Mouse (Mus musculus): Measurements from ENCODE around the gene Fhit.

The Fhit gene

GRCm38 (mm10) chr14:9555807-9556206 is 1606.0 kb downstream of the Fhit start:
- DNase-seq = no peak

GRCm38 (mm10) chr14:9552149-9552548 is 1609.7 kb downstream of the Fhit start:
- DNase-seq = no peak

- DNase-seq = no peak
These were observed 1613.9 kb downstream of the Fhit start for GRCm38 (mm10) chr14:9547952-9548351.

DNA sequence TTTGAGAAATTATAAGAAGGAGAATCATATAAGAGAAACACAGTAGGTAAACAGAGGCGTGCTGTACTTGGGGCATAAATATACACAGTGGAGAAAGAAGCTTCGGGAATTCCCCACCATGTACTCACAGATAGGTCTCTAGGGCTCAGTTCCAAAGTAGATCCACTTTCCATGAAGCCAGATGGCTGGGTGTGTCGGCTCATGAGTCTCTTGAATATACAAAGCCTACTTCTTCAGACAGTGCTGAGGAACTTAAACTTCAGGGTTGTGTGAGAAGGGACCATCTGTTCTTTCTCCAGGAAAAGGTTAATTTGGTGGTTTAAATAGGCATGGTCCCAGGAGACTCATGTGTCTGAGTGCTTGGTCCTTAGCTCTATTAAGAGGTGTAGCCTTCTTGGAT is 1617.5 kb downstream of the Fhit start:
- no peak for DNase-seq

DNA sequence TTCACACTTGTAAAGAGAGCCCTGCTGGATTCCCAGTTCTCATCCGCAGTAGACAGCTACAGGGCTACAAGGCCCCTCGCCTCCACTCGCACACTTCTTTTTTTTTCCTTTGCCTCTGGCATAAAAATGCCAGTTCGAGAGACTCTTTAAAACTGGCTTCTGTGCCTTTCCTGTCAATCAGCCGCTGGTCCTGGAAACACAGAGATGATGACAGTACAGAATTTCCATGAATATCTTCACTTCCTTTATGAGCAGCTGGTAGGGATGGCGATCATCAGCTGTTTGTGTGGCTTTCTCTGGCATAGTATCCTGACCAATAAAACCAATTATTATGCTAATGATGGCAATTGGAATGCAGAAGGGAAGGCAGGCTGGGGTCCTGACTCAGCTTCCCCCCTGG is 1626.3 kb downstream of the Fhit start:
- DNase-seq = no peak

GRCm38 (mm10) chr14:9529247-9529646 is 1632.6 kb downstream of the Fhit start:
- no peak for DNase-seq

GRCm38 (mm10) chr14:9526136-9526535 is 1635.7 kb downstream of the Fhit start:
- DNase-seq = no peak

GRCm38 (mm10) chr14:9517651-9518050 is 1644.2 kb downstream of the Fhit start:
- DNase-seq = no peak

DNA sequence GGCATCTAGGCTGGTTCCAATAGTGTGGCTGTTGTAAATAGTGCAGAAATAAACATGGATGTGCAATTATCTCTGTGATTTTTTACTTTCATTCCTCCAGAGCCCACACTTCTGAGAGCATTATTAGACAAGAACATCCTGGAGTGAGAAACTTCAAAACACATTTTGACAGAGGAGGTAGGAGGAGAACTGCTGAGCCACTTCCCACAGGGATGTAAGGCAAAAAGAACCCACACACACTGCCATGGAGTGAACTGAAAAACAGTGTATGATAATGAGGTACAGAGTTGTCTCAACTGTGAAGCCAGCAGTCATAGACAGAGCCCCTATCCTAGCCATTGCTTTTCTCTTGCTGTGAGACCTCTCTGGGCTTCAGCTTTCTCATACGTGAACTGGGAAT is 1652.2 kb downstream of the Fhit start:
- DNase-seq = no peak

Measured in lung, postnatal 14 days (tissue).